Mouse (Mus musculus) c-Kit-positive CD71-positive TER-119-negative erythroid progenitor cells, embryonic 14.5 days (primary cell): ENCODE results near the gene Slc5a10.

ENCODE experiments used
- DNase-seq: peaks from one replicate; pipeline ENCODE4 v3.0.0-alpha.2; 2013; ENCODE audit warnings: low read depth

Slc5a10 gene

DNA sequence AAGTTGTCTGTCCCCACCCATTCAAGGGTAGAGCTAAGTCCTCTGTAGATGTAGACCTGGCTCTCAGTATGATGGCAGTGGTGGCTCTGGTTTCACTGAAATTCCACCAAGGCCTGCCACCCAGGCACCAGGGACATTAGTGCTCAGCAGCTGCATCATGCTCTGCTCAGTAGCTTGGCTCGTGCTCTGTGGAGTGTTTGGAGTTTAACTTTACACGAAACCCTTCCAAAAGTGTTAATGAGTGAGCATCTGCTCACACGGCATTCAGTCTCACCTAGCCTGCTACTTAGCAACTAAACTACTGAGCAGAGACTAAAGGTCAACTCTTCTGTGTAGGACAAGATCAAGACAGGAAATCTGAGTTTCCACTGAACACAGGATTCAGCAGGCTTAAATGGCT lies at the start of gene Slc5a10:
Slc5a10 (minus strand) TSS at position 191 of the 400 bp plus-strand sequence.
- no peak for DNase-seq

- DNase-seq, result peak; percentile 97
These were observed 41.2 kb upstream of the Slc5a10 start, which contains the start of gene Prpsap2 for GRCm38 (mm10) chr11:61761584-61762407. TSS of gene Prpsap2 (minus strand) at chr11:61762088.

DNA sequence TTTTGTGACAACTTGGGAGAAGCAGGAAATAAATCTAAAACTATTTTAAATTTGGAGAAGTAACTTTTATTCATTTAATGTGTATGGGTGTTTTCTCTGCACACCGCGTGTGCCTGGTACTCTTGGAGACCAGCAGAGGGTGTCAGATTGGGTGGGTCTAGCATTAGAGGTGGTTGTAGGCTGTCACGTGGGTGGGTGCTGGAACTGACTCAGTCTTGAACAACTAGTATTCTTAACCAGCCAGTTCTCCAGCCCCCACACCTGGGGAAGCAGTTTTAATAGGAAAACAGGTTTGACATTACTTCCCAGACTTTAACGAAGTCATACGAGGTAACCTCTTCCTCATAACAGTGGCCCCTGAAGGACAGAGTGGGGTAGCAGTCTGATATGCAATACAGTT lies 39.9 kb upstream of the Slc5a10 start:
- no peak for DNase-seq

DNA sequence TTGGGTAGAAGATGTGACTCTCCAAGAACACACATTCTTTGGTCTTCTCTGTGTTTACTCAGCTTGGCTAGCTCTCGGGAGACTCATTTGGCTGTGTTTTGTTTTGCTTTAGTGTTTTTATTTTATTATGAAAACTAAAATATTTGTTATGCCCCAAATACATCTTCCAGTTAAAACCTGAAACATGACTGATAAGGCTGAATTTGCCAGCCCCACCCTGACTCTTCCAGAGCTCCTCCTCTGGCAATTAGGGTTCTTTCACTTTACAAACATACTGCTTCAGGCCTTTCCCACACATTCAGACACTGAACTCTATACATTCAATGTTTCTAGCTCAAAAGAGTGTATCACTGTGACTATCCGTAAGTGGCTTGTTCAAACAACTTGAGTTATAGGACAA lies 36.5 kb upstream of the Slc5a10 start:
- no peak for DNase-seq

DNA sequence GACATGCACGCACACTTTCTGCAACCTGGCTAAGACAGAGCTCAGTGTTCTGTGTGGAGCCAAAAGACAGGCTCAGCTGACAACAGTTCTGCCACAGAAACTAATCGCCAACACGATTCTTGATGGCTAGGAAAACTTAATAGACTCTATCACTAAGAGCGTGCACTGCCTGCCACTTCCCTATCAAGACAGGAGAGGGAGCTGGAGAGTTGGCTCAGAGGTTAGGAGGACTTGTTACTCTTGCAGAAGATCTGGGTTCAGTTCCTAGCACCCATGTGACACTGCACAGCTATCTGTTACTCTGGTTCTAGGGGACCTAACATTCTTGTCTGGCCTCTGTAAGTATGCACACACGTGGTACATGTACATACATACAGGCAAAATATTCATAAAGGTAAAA lies 31.0 kb upstream of the Slc5a10 start:
- DNase-seq, result no peak

- DNase-seq, result no peak
These were observed 26.5 kb upstream of the Slc5a10 start for GRCm38 (mm10) chr11:61747161-61747560.

GRCm38 (mm10) chr11:61745781-61746180 lies 25.2 kb upstream of the Slc5a10 start:
- no peak for DNase-seq

DNA sequence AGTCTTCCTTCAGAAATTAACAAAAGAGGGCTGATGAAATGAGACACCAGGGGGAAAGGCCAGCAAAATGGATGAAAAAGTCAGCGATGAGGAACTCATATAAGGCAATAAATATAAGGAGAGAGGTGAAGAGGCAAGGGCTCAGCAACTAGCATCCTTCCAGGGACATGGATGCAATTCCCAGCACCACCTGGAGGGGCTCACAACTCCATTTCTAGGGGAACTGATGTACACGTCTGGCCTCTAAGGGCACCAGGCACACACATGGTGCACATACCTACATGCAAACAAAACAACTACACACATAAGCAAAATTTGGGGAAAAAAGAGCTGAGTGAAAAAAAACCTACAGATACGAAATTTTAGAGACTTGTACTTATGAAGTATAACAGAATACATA lies 23.8 kb upstream of the Slc5a10 start:
- no peak for DNase-seq

- DNase-seq, result no peak
These were observed 23.1 kb upstream of the Slc5a10 start for GRCm38 (mm10) chr11:61743768-61744167.

GRCm38 (mm10) chr11:61740500-61740899 lies 19.9 kb upstream of the Slc5a10 start:
- DNase-seq, result no peak

- no peak for DNase-seq
These were observed 16.7 kb upstream of the Slc5a10 start for GRCm38 (mm10) chr11:61737290-61737689.

DNA sequence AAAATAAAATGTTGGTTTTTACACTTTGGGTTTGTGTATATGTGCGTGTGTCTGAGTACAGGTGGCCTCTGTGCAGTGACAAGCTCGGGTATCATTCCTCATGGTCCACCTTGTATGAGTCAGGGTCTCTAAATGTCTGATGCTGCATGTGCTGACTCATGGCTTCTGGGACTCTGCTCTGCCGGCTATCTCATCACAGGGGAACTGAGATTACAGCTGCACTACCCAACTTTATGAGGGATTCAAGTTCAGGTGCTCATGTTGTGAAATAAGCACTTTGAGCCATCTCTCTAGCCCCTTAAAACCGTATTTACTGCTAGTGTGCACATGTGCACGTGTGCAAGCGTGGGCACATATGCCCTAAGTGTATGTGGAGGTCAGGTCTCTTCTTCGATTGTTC lies 12.0 kb upstream of the Slc5a10 start:
- DNase-seq, result no peak

DNA sequence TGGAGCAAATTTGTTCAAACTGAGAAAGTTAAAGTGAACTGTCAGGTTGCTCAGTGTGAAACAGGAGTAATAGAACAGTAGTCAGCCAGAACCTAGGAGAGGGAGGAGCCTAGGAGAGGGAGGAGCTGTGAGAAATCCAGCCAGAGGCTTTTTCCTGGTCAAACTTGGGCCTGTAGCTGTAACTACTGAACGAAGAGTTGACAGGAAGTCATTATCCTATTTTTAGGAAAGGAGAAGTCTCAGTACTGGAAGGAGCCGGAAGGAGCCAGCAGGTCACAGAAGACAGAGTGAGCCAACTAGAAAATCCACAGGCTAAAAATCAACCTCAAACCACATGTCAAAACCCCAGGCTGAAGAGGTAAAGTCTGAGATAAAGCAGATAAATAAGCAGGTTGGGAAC lies 7.4 kb upstream of the Slc5a10 start:
- DNase-seq, result no peak

DNA sequence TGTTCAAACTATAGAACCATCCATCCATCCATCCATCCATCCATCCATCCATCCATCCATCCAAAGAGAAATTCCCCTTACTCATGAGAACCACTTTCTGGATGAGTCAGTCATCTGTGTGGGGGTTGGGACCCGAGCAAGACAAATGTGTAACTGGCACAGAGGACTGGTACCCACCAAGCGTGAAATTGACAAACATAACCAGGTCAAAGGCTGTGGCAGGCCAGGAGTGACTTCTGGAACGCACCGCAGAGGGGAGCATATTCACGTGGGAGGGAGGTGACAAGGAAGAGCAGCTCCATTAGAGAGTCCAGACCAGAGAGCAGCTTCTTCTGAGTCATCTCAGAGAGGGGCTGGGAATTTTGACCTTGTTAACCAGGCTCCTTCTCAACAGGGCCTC lies 1.5 kb upstream of the Slc5a10 start:
- DNase-seq, result no peak

GRCm38 (mm10) chr11:61719826-61720225 lies 800 bp downstream of the Slc5a10 start:
- no peak for DNase-seq

- DNase-seq, result no peak
These were observed 1.2 kb downstream of the Slc5a10 start for GRCm38 (mm10) chr11:61719387-61719786.

DNA sequence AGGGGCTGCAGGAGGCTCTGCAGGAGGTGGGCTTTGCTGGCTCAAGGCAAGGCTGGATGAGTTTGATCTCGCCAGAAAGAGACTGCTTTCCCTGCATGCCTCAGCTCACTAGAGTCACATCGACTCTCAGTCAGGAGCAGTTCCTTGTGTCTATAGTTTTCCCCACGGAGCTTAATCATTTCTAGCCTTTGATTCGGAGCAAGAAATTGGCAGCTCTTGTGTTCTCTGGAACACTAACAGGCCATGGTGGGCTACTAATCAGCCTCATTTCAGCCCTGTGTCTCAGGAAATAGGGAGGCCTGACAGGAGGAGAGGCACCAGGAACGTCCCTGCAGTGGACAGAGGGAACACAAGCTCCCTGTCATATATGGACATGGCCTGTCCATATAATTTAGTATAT lies 2.6 kb downstream of the Slc5a10 start:
- DNase-seq, result no peak

DNA sequence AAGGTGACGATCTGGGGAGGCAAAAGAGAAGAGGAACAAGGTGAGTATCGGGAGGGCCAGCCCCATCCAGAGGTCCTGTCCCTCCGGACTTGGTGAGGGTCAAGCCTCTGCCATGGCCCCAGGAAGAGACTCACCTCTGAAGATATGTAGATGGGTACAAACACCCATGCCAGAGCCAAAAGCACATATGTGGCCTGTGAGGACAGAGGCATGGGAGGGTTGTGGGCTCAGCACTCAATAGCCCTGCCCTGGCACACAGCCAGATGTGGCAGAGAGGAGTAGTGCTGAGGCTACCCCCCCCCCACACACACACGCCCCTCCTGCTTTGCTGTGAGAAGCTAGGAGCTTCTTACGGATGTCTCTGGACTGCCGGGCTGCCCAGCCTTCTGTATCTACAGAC lies 5.5 kb downstream of the Slc5a10 start:
- DNase-seq, result no peak

DNA sequence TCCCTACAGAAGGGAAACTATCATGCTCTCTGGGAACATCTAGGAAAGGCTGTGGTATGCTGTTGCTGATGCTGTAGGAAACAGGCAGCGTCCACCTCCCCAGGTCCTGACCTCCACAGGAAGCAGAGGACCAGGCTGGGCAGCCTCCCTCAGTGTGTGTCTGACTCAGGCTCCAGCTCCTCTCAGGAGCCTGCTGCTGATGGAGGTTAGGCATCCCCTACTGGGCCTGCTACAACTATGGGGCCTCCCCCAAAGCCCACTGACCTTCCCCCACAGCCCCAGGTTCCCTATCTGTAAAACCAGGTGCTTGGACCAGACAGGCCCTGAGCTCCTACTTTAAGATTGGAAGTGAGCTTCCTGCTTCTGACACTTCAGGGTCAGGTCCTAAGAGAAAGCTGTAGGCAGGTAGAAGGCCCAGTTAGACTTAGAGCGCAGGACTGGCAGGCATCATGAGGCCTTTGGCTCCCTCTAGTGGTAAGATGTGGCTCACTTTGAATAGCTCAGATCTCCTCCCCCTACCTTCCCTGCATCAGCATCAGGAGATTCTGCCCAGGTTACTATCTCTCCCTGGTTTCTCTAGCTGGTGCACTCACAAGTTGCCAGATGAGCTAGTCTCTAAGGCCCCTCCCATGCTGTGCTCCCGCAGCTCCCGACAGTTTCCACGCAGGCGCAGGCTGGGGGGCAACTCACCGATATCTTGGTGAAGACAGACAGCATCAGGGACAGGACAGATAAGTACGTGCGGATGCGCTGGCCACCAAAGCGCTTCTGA lies 6.1 kb downstream of the Slc5a10 start:
- peak; percentile 76 for DNase-seq

DNA sequence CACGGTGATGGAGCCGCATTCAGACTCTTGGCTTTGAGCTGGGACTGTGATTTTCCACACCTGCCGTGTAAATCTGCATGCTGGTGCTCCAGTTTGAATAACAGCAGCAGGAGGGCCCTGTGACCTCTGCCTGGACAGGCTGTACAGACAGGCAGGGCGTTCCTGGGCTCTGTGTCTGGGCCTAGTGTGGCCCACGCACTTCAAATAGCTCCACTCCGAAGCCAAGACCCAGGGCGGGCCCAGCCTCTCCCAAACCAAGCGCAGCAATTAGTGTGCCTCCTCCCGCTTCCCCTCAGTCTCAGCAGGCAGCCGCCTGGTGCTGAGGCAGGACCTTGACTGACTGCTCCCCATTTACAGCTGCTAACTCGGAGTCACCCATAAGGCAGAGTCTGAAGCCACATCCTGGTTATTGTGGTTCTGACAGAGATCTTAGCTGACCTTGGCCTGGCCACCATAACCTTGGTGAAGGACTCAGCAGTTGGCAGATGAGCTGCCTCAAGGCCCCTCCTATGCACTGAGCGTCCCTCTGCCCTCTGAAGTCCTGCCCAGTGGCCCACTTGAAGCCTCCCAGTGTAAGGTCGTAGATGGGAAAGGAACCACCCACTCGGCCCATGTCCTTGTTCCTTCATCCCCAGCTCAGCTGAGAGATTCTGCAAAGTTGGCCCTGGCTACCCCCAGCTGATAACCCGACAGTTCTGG lies 7.3 kb downstream of the Slc5a10 start:
- no peak for DNase-seq

DNA sequence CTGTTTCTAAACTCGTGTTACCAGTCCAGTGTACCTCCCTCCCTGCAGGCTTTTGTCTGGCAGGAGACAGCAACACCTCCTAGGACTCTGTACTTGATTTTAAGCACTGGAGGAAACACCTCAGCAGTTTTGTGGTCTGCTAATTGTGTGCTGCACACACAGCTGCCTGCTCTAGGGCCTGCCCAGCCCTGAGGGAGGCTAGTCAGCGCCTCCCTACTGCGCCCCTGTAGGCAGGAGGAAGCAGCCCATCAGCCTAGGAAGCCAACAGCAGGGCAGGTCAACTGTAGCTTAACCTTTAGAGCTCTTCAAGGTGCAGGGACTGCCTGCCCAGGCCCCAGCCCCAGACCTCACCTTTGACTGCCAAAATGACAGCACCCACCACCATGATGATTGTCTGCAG lies 11.7 kb downstream of the Slc5a10 start:
- DNase-seq, result no peak

DNA sequence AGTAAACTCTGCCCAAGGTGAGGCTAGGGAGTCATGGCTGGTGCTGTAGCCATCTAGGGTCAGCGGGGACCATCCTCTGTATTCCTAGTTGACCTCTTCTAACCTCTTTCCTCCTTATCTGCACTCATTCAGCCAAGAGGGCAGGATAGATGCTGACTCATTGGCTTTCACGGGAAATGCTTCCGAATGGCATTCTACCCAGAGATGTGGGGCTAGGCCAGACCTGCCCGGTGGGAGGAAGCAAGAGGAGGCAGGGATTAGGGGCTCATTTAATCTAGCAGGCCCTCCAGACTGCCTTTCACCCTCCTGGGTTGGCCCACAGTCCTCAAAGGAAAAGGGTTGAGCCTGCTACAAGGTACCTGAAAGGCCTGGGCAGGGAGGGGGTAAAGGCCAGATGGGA lies 14.4 kb downstream of the Slc5a10 start:
- no peak for DNase-seq

- DNase-seq, result no peak
These were observed 15.0 kb downstream of the Slc5a10 start for GRCm38 (mm10) chr11:61705581-61705980.
